Mouse (Mus musculus) neural tube, embryonic 13.5 days (tissue): Measurements from ENCODE around the gene Il17ra. TPM values are rescaled to one million over a fixed set of nuclear protein-coding genes. Genes with fewer than 3 reads are reported as not detected.

ENCODE experiments used
- ATAC-seq: fragments of 200-750 bp; cut with Nextera tagmentation; 2 replicates; pipeline ENCODE4 v1.8.0; 2017; ENCODE audit warnings: low read depth, mild to moderate bottlenecking, moderate TSS enrichment, moderate library complexity
- H3K27ac ChIP-seq: fragments of 300-500 bp; sonication (generic); replicated peaks from 2 replicates; pipeline ENCODE4 v1.5.1; 2015; ENCODE audit warnings: moderate library complexity, mild to moderate bottlenecking, inconsistent platforms
- H3K27me3 ChIP-seq: fragments of 300-500 bp; sonication (generic); 2 replicates; pipeline ENCODE4 v1.6.1; 2015; ENCODE audit warnings: mild to moderate bottlenecking, inconsistent platforms
- H3K36me3 ChIP-seq: fragments of 300-500 bp; sonication (generic); 2 replicates; pipeline ENCODE4 v1.6.1; 2015; ENCODE audit warnings: mild to moderate bottlenecking, inconsistent platforms
- H3K4me1 ChIP-seq: fragments of 300-500 bp; sonication (generic); replicated peaks from 2 replicates; pipeline ENCODE4 v1.6.1; 2015; ENCODE audit warnings: inconsistent platforms
- H3K4me2 ChIP-seq: fragments of 300-500 bp; sonication (generic); 2 replicates; pipeline ENCODE4 v1.6.1; 2015; ENCODE audit warnings: inconsistent platforms, mild to moderate bottlenecking, moderate library complexity
- H3K4me3 ChIP-seq: fragments of 300-500 bp; sonication (generic); 2 replicates; pipeline ENCODE4 v1.5.1; 2015; ENCODE audit warnings: mild to moderate bottlenecking, inconsistent platforms
- H3K9ac ChIP-seq: fragments of 300-500 bp; sonication (generic); 2 replicates; pipeline ENCODE4 v1.6.1; 2015; ENCODE audit warnings: moderate library complexity, mild to moderate bottlenecking, inconsistent platforms
- H3K9me3 ChIP-seq: fragments of 300-500 bp; sonication (generic); 2 replicates; pipeline ENCODE4 v1.6.1; 2016; ENCODE audit warnings: inconsistent platforms
- WGBS: fragments of 180-500 bp; shearing (Covaris S2); methylation state at CpG from one replicate; pipeline ENCODE4 v1.1.7; 2015; 5-methylcytosine and 5-hydroxymethylcytosine counted together
- polyA plus RNA-seq: library from polyadenylated mRNA; unstranded; fragments of >200 nt; fragmentation: Nextera tagmentation; extraction: Ambion mirVana; gene quantifications from 2 replicates; pipeline ENCODE4 v1.2.1, GENCODE M21; 2015

Gene Il17ra
- polyA plus RNA-seq, 1 experiment from 2014 or later, result 9.5 TPM

DNA sequence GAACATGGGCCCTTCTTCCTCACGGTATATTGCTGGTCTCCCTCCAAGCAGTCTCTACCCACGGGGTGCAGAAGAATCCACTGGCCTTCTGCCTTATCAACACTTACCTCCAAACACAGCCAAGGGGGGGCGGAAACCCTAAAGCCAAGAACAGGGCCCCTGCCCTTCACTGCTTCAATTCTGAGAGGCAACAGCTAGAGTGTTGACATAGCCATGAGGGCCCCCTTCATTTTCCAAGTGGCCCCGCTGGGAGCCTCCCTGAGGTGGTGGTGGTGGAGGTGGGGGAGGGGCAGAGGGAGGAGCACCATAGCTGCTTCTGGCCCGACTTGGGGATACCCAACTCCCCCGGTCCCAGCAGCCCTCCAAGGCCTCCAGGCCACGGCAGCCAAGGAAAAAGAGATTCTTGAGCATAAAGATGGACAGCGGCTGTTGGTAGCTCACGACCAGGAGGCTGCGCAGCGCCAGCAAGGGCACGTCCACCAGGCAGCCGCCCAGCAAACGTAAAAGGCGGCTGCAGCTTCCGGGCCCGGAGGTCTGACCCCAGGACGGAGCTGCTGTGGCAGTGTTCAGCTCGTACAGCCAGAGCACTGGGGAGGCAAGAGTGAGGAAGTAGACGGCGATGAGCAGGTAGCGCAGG is 28.9 kb downstream of the Il17ra start:
- H3K9ac ChIP-seq, result peak overlapping the region; percentile 96
- peaks cover 65% of the 10 kb centered on the region for H3K4me1 ChIP-seq
- peak overlapping the region; percentile 84 for H3K4me2 ChIP-seq
- 6% methylated on average over 22 of the region's 22 CpGs for WGBS
- no peak for ATAC-seq
- H3K27ac ChIP-seq, result no peak overlapping the region
- H3K4me3 ChIP-seq, result peak overlapping the region; percentile 84
- no peaks in the 10 kb centered on the region for H3K36me3 ChIP-seq
- no peaks in the 10 kb centered on the region for H3K9me3 ChIP-seq
- no peaks in the 10 kb centered on the region; the same call in 1 of the 2 replicates for H3K27me3 ChIP-seq

GRCm38 (mm10) chr6:120492499-120493373 is 29.7 kb downstream of the Il17ra start:
- Histone ChIP-seq H3K4me3 (peak overlapping the region; percentile 84), H3K4me1 (peaks cover 67% of the 10 kb centered on the region), H3K27ac (peak overlapping the region; percentile 99), H3K36me3 (no peaks in the 10 kb centered on the region), H3K9ac (peak overlapping the region; percentile 96), H3K27me3 (no peaks in the 10 kb centered on the region; the same call in 1 of the 2 replicates), H3K9me3 (no peaks in the 10 kb centered on the region), H3K4me2 (peak overlapping the region; percentile 84)
- 1% methylated on average over 81 of the region's 95 CpGs for WGBS
- ATAC-seq, result peak; percentile 15

DNA sequence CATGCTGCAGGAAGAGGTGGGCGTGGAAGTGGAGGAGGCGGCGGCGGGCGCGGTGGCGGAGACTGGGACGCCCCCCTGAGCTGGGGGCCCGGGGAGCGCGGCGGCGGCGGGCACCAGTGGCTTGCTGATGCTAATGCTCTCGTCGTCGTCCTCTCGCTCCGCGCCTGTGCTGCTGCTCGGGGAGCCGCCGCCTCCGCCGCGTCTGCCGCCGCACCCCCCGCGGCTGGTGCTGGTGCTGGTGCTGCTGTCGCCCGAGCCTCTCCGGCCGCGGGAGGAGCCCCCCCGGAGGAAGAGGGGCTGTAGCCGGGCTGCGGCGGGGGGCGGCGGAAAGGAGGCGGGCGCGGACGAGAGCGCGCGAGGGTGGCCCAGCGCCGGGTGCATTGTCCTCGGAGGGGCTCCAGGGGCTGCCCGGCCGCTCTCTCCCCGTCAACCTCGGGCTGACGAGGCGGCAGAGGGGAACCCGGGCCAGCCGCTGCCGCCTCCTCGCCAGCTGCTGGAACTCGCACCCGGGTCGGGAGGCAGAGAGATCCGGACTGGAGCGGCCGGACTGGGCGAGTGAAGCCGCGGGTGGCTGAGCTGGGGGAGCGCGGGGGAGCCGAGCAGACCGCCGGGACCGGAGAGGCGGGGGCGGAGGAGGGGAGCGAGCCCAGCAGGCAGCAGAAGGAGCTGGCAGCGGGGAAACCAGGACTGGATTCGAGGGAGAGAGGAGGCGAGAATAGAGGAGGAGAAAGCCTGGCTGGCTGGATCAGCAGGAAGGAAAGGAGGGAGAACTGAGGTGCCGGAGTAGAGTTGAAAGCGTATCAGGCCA is 30.5 kb downstream of the Il17ra start, which contains the start of gene Tmem121b:
Tmem121b (minus strand) TSS at position 434 of the 808 bp plus-strand sequence.
- H3K27ac ChIP-seq, result peak within 1 kb of the TSS; percentile 99
- no peaks in the 10 kb centered on the region for H3K36me3 ChIP-seq
- H3K4me2 ChIP-seq, result peak within 1 kb of the TSS; percentile 84
- no peaks in the 10 kb centered on the region; the same call in 1 of the 2 replicates for H3K27me3 ChIP-seq
- H3K9ac ChIP-seq, result peak within 1 kb of the TSS; percentile 96
- no peaks in the 10 kb centered on the region for H3K9me3 ChIP-seq
- ATAC-seq, result peak; percentile 89
- WGBS, result under 1% methylated on average over 59 of the region's 84 CpGs
- peaks cover 66% of the 10 kb centered on the region for H3K4me1 ChIP-seq
- peak within 1 kb of the TSS; percentile 84 for H3K4me3 ChIP-seq

GRCm38 (mm10) chr6:120496544-120496943 is 33.5 kb downstream of the Il17ra start:
- no peaks in the 10 kb centered on the region for H3K36me3 ChIP-seq
- no peak overlapping the region for H3K9ac ChIP-seq
- H3K4me2 ChIP-seq, result no peak overlapping the region
- H3K9me3 ChIP-seq, result peaks cover 7% of the 10 kb centered on the region; the same call in 1 of the 2 replicates
- H3K4me3 ChIP-seq, result no peak overlapping the region
- WGBS, result 35% methylated on average over 3 of the region's 3 CpGs
- peaks cover 37% of the 10 kb centered on the region for H3K4me1 ChIP-seq
- no peaks in the 10 kb centered on the region; the same call in 1 of the 2 replicates for H3K27me3 ChIP-seq
- no peak for ATAC-seq
- H3K27ac ChIP-seq, result peak overlapping the region; percentile 61

GRCm38 (mm10) chr6:120504051-120504450 is 41.0 kb downstream of the Il17ra start:
- Histone ChIP-seq H3K4me3 (no peak overlapping the region), H3K27me3 (no peaks in the 10 kb centered on the region), H3K4me1 (0 out of 2 replicates have a peak, but pooled peaks cover 5% of the 10 kb centered on the region), H3K4me2 (no peak overlapping the region), H3K27ac (no peak overlapping the region), H3K9me3 (peaks cover 7% of the 10 kb centered on the region; the same call in 1 of the 2 replicates), H3K9ac (no peak overlapping the region), H3K36me3 (no peaks in the 10 kb centered on the region)
- ATAC-seq, result no peak
- 70% methylated on average over 3 of the region's 3 CpGs for WGBS

DNA sequence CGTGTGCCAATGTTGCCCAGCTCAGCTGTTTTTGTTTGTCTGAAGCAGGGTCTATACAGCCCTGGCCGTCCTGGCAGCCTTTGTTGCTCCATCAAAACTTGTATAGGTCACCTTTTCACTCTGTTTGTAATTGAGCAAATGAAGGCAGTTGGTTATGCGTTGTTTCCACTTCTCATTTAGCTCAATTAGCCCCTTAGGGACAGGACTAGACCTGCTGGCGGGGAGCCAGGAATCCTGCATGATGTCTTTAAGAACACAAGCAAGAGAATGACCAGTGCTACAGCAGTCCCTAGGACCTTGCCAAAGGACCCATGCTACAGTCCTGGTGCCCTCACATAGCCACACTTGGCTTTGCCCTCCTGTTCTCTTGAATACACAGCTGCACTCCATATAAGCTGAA is 42.5 kb downstream of the Il17ra start:
- H3K9me3 ChIP-seq, result 0 out of 2 replicates have a peak, but pooled peaks cover 3% of the 10 kb centered on the region
- no peak overlapping the region for H3K4me2 ChIP-seq
- H3K36me3 ChIP-seq, result peaks cover 12% of the 10 kb centered on the region
- 0 out of 2 replicates have a peak, but pooled peaks cover 5% of the 10 kb centered on the region for H3K4me1 ChIP-seq
- 60% methylated on average over 4 of the region's 4 CpGs for WGBS
- H3K9ac ChIP-seq, result no peak overlapping the region
- no peaks in the 10 kb centered on the region for H3K27me3 ChIP-seq
- ATAC-seq, result no peak
- no peak overlapping the region for H3K4me3 ChIP-seq
- no peak overlapping the region; the same call in 1 of the 2 replicates for H3K27ac ChIP-seq

- WGBS, result 89% methylated on average over 4 of the region's 4 CpGs
- Histone ChIP-seq H3K36me3 (peaks cover 37% of the 10 kb centered on the region), H3K9me3 (no peaks in the 10 kb centered on the region), H3K27me3 (no peaks in the 10 kb centered on the region), H3K4me1 (0 out of 2 replicates have a peak, but pooled peaks cover 5% of the 10 kb centered on the region), H3K4me2 (no peak overlapping the region), H3K9ac (no peak overlapping the region), H3K4me3 (no peak overlapping the region), H3K27ac (no peak overlapping the region)
- no peak for ATAC-seq
Measured at GRCm38 (mm10) chr6:120508645-120509044, 45.6 kb downstream of the Il17ra start.

- no peaks in the 10 kb centered on the region for H3K9me3 ChIP-seq
Measured at GRCm38 (mm10) chr6:120509975-120510374, 46.9 kb downstream of the Il17ra start.

DNA sequence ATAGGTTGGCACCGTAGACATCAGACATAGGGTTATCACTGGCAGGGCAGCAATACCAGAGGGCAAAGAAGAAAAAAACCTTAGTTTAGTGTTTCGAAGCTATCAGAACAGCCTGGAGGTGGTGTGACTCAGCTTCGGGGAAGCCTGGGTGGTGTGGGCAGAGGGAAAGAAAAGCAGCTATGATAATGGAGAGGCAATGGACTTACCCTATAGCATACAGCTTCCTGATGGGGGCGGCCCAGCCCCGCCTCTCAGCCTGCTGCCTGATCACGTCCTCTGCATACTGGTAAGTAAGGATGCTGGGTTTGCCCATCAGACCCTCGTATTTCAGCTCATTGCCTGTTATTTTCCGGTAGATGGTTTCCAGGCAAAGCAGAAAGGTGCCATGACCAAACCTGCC is 47.4 kb downstream of the Il17ra start:
- Histone ChIP-seq H3K9me3 (no peaks in the 10 kb centered on the region), H3K27ac (no peak overlapping the region), H3K9ac (no peak overlapping the region), H3K4me1 (0 out of 2 replicates have a peak, but pooled peaks cover 5% of the 10 kb centered on the region), H3K36me3 (peaks cover 47% of the 10 kb centered on the region), H3K4me3 (no peak overlapping the region), H3K27me3 (no peaks in the 10 kb centered on the region), H3K4me2 (no peak overlapping the region)
- ATAC-seq, result no peak
- WGBS, result 82% methylated on average over 8 of the region's 8 CpGs

More at GRCm38 (mm10) chr6:120509975-120510374, 46.9 kb downstream of the Il17ra start:
- Histone ChIP-seq H3K4me2 (no peak overlapping the region), H3K27me3 (no peaks in the 10 kb centered on the region), H3K9ac (no peak overlapping the region), H3K27ac (no peak overlapping the region), H3K4me3 (no peak overlapping the region), H3K36me3 (peaks cover 47% of the 10 kb centered on the region), H3K4me1 (0 out of 2 replicates have a peak, but pooled peaks cover 5% of the 10 kb centered on the region)
- no peak for ATAC-seq
- WGBS, result 91% methylated on average over 7 of the region's 7 CpGs

GRCm38 (mm10) chr6:120511212-120511611 is 48.2 kb downstream of the Il17ra start:
- Histone ChIP-seq H3K4me1 (no peaks in the 10 kb centered on the region), H3K4me3 (no peak overlapping the region), H3K27me3 (no peaks in the 10 kb centered on the region), H3K36me3 (peaks cover 47% of the 10 kb centered on the region), H3K9me3 (no peaks in the 10 kb centered on the region), H3K4me2 (no peak overlapping the region), H3K9ac (no peak overlapping the region), H3K27ac (no peak overlapping the region)
- WGBS, result 76% methylated on average over 6 of the region's 6 CpGs
- ATAC-seq, result no peak

GRCm38 (mm10) chr6:120516422-120516821 is 53.4 kb downstream of the Il17ra start:
- Histone ChIP-seq H3K4me2 (no peak overlapping the region), H3K4me3 (no peak overlapping the region), H3K9ac (no peak overlapping the region), H3K9me3 (no peaks in the 10 kb centered on the region), H3K27ac (no peak overlapping the region), H3K4me1 (no peaks in the 10 kb centered on the region), H3K36me3 (peaks cover 71% of the 10 kb centered on the region), H3K27me3 (no peaks in the 10 kb centered on the region)
- no peak for ATAC-seq
- WGBS, result 92% methylated on average over 4 of the region's 4 CpGs
